Mouse (Mus musculus): ENCODE results near the gene Gm10382. TPM values are rescaled to one million over a fixed set of nuclear protein-coding genes. Genes with fewer than 3 reads are reported as not detected.

Gm10382 gene
- total and polyA plus RNA-seq, 3 experiments: 0.65 to 0.96 TPM; not detected in 1

DNA sequence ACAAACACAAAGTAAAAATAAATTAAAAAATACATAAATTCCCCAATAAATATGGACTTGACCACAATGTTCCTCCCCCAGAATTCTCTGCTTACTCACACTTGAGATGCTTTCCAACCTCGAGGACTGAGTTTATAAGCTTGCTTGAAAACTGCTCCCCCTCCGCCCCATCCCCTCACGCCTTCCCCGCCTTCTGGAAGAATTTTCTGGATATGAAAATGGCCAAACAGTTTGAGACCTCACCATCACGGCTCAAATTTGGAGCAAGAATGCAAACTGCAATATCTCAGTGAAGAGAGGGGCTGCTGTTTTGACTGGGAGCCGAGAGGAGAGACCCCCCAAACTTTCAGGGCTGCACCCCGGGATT, 15.4 kb downstream of the Gm10382 start:
- peak; percentile 70 for DNase-seq (ENCODE audit: low read depth, low spot score)

DNA sequence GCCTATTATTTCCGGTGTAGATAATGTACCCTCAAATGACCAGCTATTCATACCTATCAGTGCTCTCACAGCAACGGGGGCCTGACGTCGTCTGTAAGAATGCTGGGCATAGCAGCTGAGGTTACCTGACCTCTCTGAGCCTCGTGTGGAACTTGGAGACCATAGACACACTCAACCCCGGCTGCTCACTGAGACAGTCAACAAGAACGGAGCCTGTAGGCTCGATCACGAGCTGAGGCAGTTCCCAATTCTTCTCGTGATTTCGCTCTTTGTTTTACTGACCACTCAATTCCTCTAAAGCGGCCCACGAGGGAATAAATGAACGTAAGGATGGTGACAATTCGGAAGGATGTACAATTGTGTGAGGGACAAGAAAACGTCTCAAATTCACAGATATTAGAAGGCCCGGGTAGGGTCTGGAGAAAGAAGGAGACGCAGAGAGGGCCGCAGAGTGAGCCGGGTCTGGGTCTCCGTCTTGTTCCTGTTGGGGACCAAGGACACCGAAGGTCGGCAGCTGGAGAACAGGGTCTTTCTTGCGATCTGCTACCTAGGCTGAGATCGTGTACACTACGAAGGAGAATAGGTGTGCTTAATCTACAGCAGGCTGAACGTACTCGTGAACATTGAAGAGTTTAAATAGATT, 15.9 kb downstream of the Gm10382 start:
- peaks cover 0 to 8% of the 10 kb centered on the region in 2 experiments; a peak in 1 of 4 replicates for H3K4me1 ChIP-seq (ENCODE audit: control insufficient read depth in 1 of 2, insufficient read depth in 2 of 2, low read length in 2 of 2)
- H3K79me2 ChIP-seq (ENCODE audit: control insufficient read depth, insufficient read depth, low read length, poor library complexity): no peaks in the 10 kb centered on the region; the same call in 1 of the 2 replicates
- peak overlapping the region; percentile 74 for H3K9ac ChIP-seq (ENCODE audit: control insufficient read depth, low read depth, low read length, poor library complexity, severe bottlenecking)
- peak overlapping the region; percentile 62 for H3K27ac ChIP-seq (ENCODE audit: control insufficient read depth, low read depth, low read length)
- peak; percentile 87 for DNase-seq (ENCODE audit: low read depth, low spot score)
- H3K27me3 ChIP-seq (ENCODE audit: control insufficient read depth in 1 of 2, insufficient read depth in 2 of 2, low read length in 2 of 2): no peaks in the 10 kb centered on the region
- H3K9me3 ChIP-seq (replicated peaks; ENCODE audit: insufficient read depth, low read length): no peaks in the 10 kb centered on the region
- peak; percentile 12; the same call in 1 of the 2 replicates for TF ChIP-seq MYC (IDR thresholded peaks at IDR 0.05; ENCODE audit: low read depth, low read length)
- TF ChIP-seq GATA1 (IDR thresholded peaks at IDR 0.05; ENCODE audit: low read depth, low read length): peak; percentile 40
- TF ChIP-seq MAZ (IDR thresholded peaks at IDR 0.05; ENCODE audit: low read depth, low read length): peak; percentile 75; the same call in 1 of the 2 replicates
- no peak for TF ChIP-seq TAL1 (IDR thresholded peaks at IDR 0.05; ENCODE audit: low read length)
- TF ChIP-seq MAX (IDR thresholded peaks at IDR 0.05; ENCODE audit: low read length): peak; percentile 35; the same call in 1 of the 2 replicates
- TF ChIP-seq GABPA (IDR thresholded peaks at IDR 0.05; ENCODE audit: low read depth, low read length): no peak
- no peak for TF ChIP-seq POLR2AphosphoS2 (IDR thresholded peaks at IDR 0.05; ENCODE audit: low read length)
- 0 out of 2 replicates have a peak, but pooled peaks have one; percentile 9 for TF ChIP-seq TCF12 (IDR thresholded peaks at IDR 0.05; ENCODE audit: low read depth, low read length)
- peak; percentile 88; the same call in 1 of the 2 replicates for TF ChIP-seq UBTF (IDR thresholded peaks at IDR 0.05; ENCODE audit: borderline replicate concordance, insufficient read depth, low read depth, low read length)
- TF ChIP-seq ETS1 (IDR thresholded peaks at IDR 0.05; ENCODE audit: low read depth, low read length): 0 out of 2 replicates have a peak, but pooled peaks have one; percentile 24
- TF ChIP-seq SIN3A (IDR thresholded peaks at IDR 0.05; ENCODE audit: low read length): peak; percentile 49
- no peak for TF ChIP-seq EP300 (IDR thresholded peaks at IDR 0.05; ENCODE audit: low read depth in 1 of 2, low read length in 2 of 2)
- H3K36me3 ChIP-seq (ENCODE audit: control insufficient read depth in 1 of 2, insufficient read depth in 2 of 2, low read length in 2 of 2): peaks cover 0 to 3% of the 10 kb centered on the region in 2 experiments; a peak in 1 of 4 replicates
- H3K4me3 ChIP-seq (ENCODE audit: control insufficient read depth in 1 of 2, insufficient read depth in 1 of 2, low read depth in 2 of 2, low read length in 2 of 2): peak overlapping the region; percentile 77 to 81

More for the DNA sequence above, 15.4 kb downstream of the Gm10382 start:
- Histone ChIP-seq H3K9ac (ENCODE audit: control insufficient read depth, low read depth, low read length, poor library complexity, severe bottlenecking) (peak overlapping the region; percentile 74), H3K27ac (ENCODE audit: control insufficient read depth, low read depth, low read length) (peak overlapping the region; percentile 62; the same call in 1 of the 2 replicates), H3K36me3 (ENCODE audit: control insufficient read depth in 1 of 2, insufficient read depth in 2 of 2, low read length in 2 of 2) (no peaks in the 10 kb centered on the region; a peak in 1 of 4 replicates), H3K27me3 (ENCODE audit: control insufficient read depth in 1 of 2, insufficient read depth in 2 of 2, low read length in 2 of 2) (no peaks in the 10 kb centered on the region), H3K9me3 (replicated peaks; ENCODE audit: insufficient read depth, low read length) (no peaks in the 10 kb centered on the region), H3K79me2 (ENCODE audit: control insufficient read depth, insufficient read depth, low read length, poor library complexity) (no peaks in the 10 kb centered on the region; the same call in 1 of the 2 replicates), H3K4me1 (ENCODE audit: control insufficient read depth in 1 of 2, insufficient read depth in 2 of 2, low read length in 2 of 2) (peaks cover 0 to 5% of the 10 kb centered on the region in 2 experiments; a peak in 1 of 4 replicates), H3K4me3 (ENCODE audit: control insufficient read depth in 1 of 2, insufficient read depth in 1 of 2, low read depth in 2 of 2, low read length in 2 of 2) (peak overlapping the region; percentile 77 to 81)
- TF ChIP-seq SIN3A (IDR thresholded peaks at IDR 0.05; ENCODE audit: low read length) (0 out of 2 replicates have a peak, but pooled peaks have one; percentile 5), KAT2A (conservative IDR thresholded peaks at IDR 0.05; ENCODE audit: low read depth, low read length) (no peak), CHD2 (IDR thresholded peaks at IDR 0.05; ENCODE audit: low read length) (no peak), USF1 (IDR thresholded peaks at IDR 0.05; ENCODE audit: low read depth, low read length) (no peak), POLR2A (IDR thresholded peaks at IDR 0.05; ENCODE audit: control insufficient read depth in 1 of 2, insufficient read depth in 1 of 2, low read depth in 1 of 2, low read length in 2 of 2, poor library complexity in 1 of 2) (no peak), ZC3H11A (IDR thresholded peaks at IDR 0.05; ENCODE audit: low read depth, low read length) (no peak), GATA1 (IDR thresholded peaks at IDR 0.05; ENCODE audit: low read depth, low read length) (no peak), JUND (IDR thresholded peaks at IDR 0.05; ENCODE audit: low read depth, low read length) (no peak), TBP (IDR thresholded peaks at IDR 0.05; ENCODE audit: low read depth, low read length) (no peak), HCFC1 (IDR thresholded peaks at IDR 0.05; ENCODE audit: low read depth, low read length) (peak; percentile 42; the same call in 1 of the 2 replicates), MYB (IDR thresholded peaks at IDR 0.05; ENCODE audit: low read depth, low read length) (no peak), RCOR1 (IDR thresholded peaks at IDR 0.05; ENCODE audit: low read depth, low read length) (no peak)

Data from MEL (cell line).